Mouse (Mus musculus): Measurements from ENCODE around the gene Bglap3.
"Not testable (repeated sequence)": the region's sequence is repeated elsewhere in the genome, so short reads cannot be mapped to it uniquely, and the experiment has no call there.

Gene Bglap3

GRCm38 (mm10) chr3:88372643-88373042, at the start of gene Bglap3:
TSS of gene Bglap3 (minus strand) at chr3:88372743.
- not testable (repeated sequence) for DNase-seq

GRCm38 (mm10) chr3:88422020-88422720, 49.6 kb upstream of the Bglap3 start:
- no peak for DNase-seq

GRCm38 (mm10) chr3:88420771-88421170, 48.2 kb upstream of the Bglap3 start:
- no peak for DNase-seq

GRCm38 (mm10) chr3:88418016-88418415, 45.5 kb upstream of the Bglap3 start:
- DNase-seq = no peak

- DNase-seq = no peak
These were observed 43.1 kb upstream of the Bglap3 start for GRCm38 (mm10) chr3:88415668-88416067.

GRCm38 (mm10) chr3:88412636-88413035, 40.1 kb upstream of the Bglap3 start:
- DNase-seq = no peak

GRCm38 (mm10) chr3:88411681-88412080, 39.1 kb upstream of the Bglap3 start:
- no peak for DNase-seq

GRCm38 (mm10) chr3:88410645-88411031, 38.1 kb upstream of the Bglap3 start:
- DNase-seq = no peak

GRCm38 (mm10) chr3:88409741-88410644, 37.5 kb upstream of the Bglap3 start, which contains the start of gene Pmf1:
TSS of gene Pmf1 (minus strand) at chr3:88410331.
- DNase-seq = peak; percentile 93

GRCm38 (mm10) chr3:88408953-88409352, 36.4 kb upstream of the Bglap3 start:
- DNase-seq = no peak

- no peak for DNase-seq
These were observed 35.0 kb upstream of the Bglap3 start for GRCm38 (mm10) chr3:88407529-88407928.

GRCm38 (mm10) chr3:88407090-88407489, 34.5 kb upstream of the Bglap3 start:
- peak; percentile 65 for DNase-seq

GRCm38 (mm10) chr3:88403522-88404230, 31.1 kb upstream of the Bglap3 start:
- no peak for DNase-seq

GRCm38 (mm10) chr3:88398666-88399065, 26.1 kb upstream of the Bglap3 start:
- no peak for DNase-seq

GRCm38 (mm10) chr3:88395742-88396141, 23.2 kb upstream of the Bglap3 start:
- DNase-seq = no peak

- DNase-seq = no peak
These were observed 22.7 kb upstream of the Bglap3 start for GRCm38 (mm10) chr3:88395288-88395687.

- no peak for DNase-seq
These were observed 21.3 kb upstream of the Bglap3 start for GRCm38 (mm10) chr3:88393776-88394375.

GRCm38 (mm10) chr3:88384364-88384763, 11.8 kb upstream of the Bglap3 start, which contains the start of gene Bglap:
TSS of gene Bglap (minus strand) at chr3:88384464.
- DNase-seq = no peak

- DNase-seq = not testable (repeated sequence)
These were observed 9.8 kb upstream of the Bglap3 start for GRCm38 (mm10) chr3:88382383-88382782.

- peak; percentile 78 for DNase-seq
These were observed 9.1 kb upstream of the Bglap3 start for GRCm38 (mm10) chr3:88381389-88382315.

- not testable (repeated sequence) for DNase-seq
These were observed 6.1 kb upstream of the Bglap3 start, which contains the start of gene Bglap2 for GRCm38 (mm10) chr3:88378599-88378998. TSS of gene Bglap2 (minus strand) at chr3:88378699.

Data from thymus, postnatal 4 days (tissue).